In genomic region chr6:99892204-99892603, GRCm38 (mm10) we compare ENCODE assay signal across 24 mouse cellular contexts.
"Had no signal": no experiment of that assay in that cellular context is flagged by ENCODE, and none has a peak within 500 bp of the region (broad histone marks: within the 10 kb centered on the region; RNA-seq: fewer than 3 reads in every experiment).

No protein-coding gene starts in this region.

- H3K9ac ChIP-seq: heart, embryonic 12.5 days; hindbrain, embryonic 12.5 days; hindbrain, embryonic 15.5 days; intestine, embryonic 15.5 days; limb, embryonic 13.5 days; limb, embryonic 15.5 days; liver, embryonic 12.5 days; liver, embryonic 14.5 days had no signal

- H3K27ac ChIP-seq: gastrocnemius, adult 2 months; heart, embryonic 10.5 days; hindbrain, embryonic 10.5 days; hindbrain, embryonic 12.5 days; hindbrain, embryonic 15.5 days; intestine, embryonic 15.5 days; kidney, postnatal 0 days; layer of hippocampus, adult 2 months; limb, embryonic 13.5 days; limb, embryonic 15.5 days; liver, embryonic 12.5 days; liver, embryonic 14.5 days had no signal

- H3K27me3 ChIP-seq: intestine, embryonic 15.5 days had no signal

- H3K4me3 ChIP-seq: gastrocnemius, adult 2 months; heart, embryonic 10.5 days; heart, embryonic 12.5 days; hindbrain, embryonic 10.5 days; hindbrain, embryonic 12.5 days; hindbrain, embryonic 15.5 days; intestine, embryonic 15.5 days; layer of hippocampus, adult 2 months; limb, embryonic 13.5 days; limb, embryonic 15.5 days; liver, embryonic 12.5 days had no signal

- ATAC-seq: inflammation-experienced regulatory T-cells, adult 6 months; intestine, embryonic 15.5 days; intestine, postnatal 0 days; liver, embryonic 12.5 days had no signal

- DNase-seq: gastrocnemius, adult 2 months; gastrocnemius, postnatal 10 days; gastrocnemius, postnatal 25 days; heart, adult 18-20 months; heart, postnatal 10 days; heart, postnatal 4 days; kidney, postnatal 25 days; kidney, postnatal 4 days; layer of hippocampus, adult 9-11 months; layer of hippocampus, postnatal 36 days had no signal

- H3K4me2 ChIP-seq: heart, embryonic 12.5 days; hindbrain, embryonic 12.5 days; hindbrain, embryonic 15.5 days; intestine, embryonic 15.5 days; limb, embryonic 13.5 days; limb, embryonic 15.5 days; liver, embryonic 12.5 days had no signal

- H3K4me1 ChIP-seq: hindbrain, embryonic 10.5 days; intestine, embryonic 15.5 days; liver, embryonic 12.5 days had no signal

- H3K36me3 ChIP-seq: heart, embryonic 10.5 days; heart, embryonic 12.5 days; hindbrain, embryonic 10.5 days; hindbrain, embryonic 12.5 days; hindbrain, embryonic 15.5 days; intestine, embryonic 15.5 days; limb, embryonic 13.5 days; limb, embryonic 15.5 days; liver, embryonic 12.5 days had no signal

- H3K9me3 ChIP-seq: heart, embryonic 10.5 days; heart, embryonic 12.5 days; hindbrain, embryonic 10.5 days; hindbrain, embryonic 15.5 days; intestine, embryonic 15.5 days; limb, embryonic 13.5 days; limb, embryonic 15.5 days; liver, embryonic 12.5 days had no signal
